Mouse (Mus musculus) MEL (cell line): ENCODE data around the gene Rbpjl. TPM values are rescaled to one million over a fixed set of nuclear protein-coding genes. Genes with fewer than 3 reads are reported as not detected.

Experiments used
- DNase-seq: peaks from one replicate; pipeline ENCODE4 v3.0.0; 2011; ENCODE audit warnings: low read depth, low spot score
- H3K27ac ChIP-seq: 2 replicates; pipeline ENCODE4 v1.5.1; 2012; ENCODE audit warnings: low read depth, mild to moderate bottlenecking, control low read depth, low read length, moderate library complexity; ENCODE audit not compliant: control insufficient read depth
- H3K27me3 ChIP-seq, 2 experiments: fragments of 150-350 bp in 1 of 2; sonication (generic) in 1 of 2; 2 replicates each; pipeline ENCODE4 v1.6.1; 2012; ENCODE audit warnings: low read length in 2 of 2, mild to moderate bottlenecking in 2 of 2, improper control_type of control experiment in 1 of 2, moderate library complexity in 1 of 2; ENCODE audit not compliant: insufficient read depth in 2 of 2, control insufficient read depth in 1 of 2
- H3K36me3 ChIP-seq, 2 experiments: 2 replicates each; pipeline ENCODE4 v1.6.1; 2012 to 2014; ENCODE audit warnings: low read length in 2 of 2, improper control_type of control experiment in 1 of 2, inconsistent platforms in 1 of 2, mild to moderate bottlenecking in 1 of 2; ENCODE audit not compliant: insufficient read depth in 2 of 2, control insufficient read depth in 1 of 2
- H3K4me1 ChIP-seq, 2 experiments: fragments of 150-350 bp in 1 of 2; sonication (generic) in 1 of 2; 2 replicates each; pipeline ENCODE4 v1.6.1; 2012; ENCODE audit warnings: low read length in 2 of 2, improper control_type of control experiment in 1 of 2, mild to moderate bottlenecking in 1 of 2; ENCODE audit not compliant: insufficient read depth in 2 of 2, control insufficient read depth in 1 of 2
- H3K4me3 ChIP-seq, 2 experiments: fragments of 150-350 bp in 1 of 2; sonication (generic) in 1 of 2; 2 replicates each; pipeline ENCODE4 v1.5.1; 2012; ENCODE audit warnings: low read depth in 2 of 2, low read length in 2 of 2, mild to moderate bottlenecking in 2 of 2, moderate library complexity in 2 of 2, control low read depth in 1 of 2, improper control_type of control experiment in 1 of 2; ENCODE audit not compliant: control insufficient read depth in 1 of 2, insufficient read depth in 1 of 2
- H3K79me2 ChIP-seq: 2 replicates; pipeline ENCODE4 v1.6.1; 2012; ENCODE audit warnings: mild to moderate bottlenecking, low read length, moderate library complexity; ENCODE audit not compliant: control insufficient read depth, poor library complexity, insufficient read depth
- H3K9ac ChIP-seq: 2 replicates; pipeline ENCODE4 v1.6.1; 2012; ENCODE audit warnings: low read depth, mild to moderate bottlenecking, control low read depth, low read length, moderate library complexity; ENCODE audit not compliant: control insufficient read depth, poor library complexity, severe bottlenecking
- H3K9me3 ChIP-seq: fragments of 150-350 bp; sonication (generic); replicated peaks from 2 replicates; pipeline ENCODE4 v1.6.1; 2012; ENCODE audit warnings: mild to moderate bottlenecking, low read length, improper control_type of control experiment, moderate library complexity; ENCODE audit not compliant: insufficient read depth
- CHD1 ChIP-seq: IDR thresholded peaks from 2 replicates; pipeline ENCODE4 v1.6.1; 2012; ENCODE audit warnings: low read depth, mild to moderate bottlenecking, inconsistent platforms, low read length, improper control_type of control experiment
- CHD2 ChIP-seq: IDR thresholded peaks from 2 replicates; pipeline ENCODE4 v1.6.1; 2011; ENCODE audit warnings: low read length, improper control_type of control experiment
- EP300 ChIP-seq, 2 experiments: IDR thresholded peaks; 2 replicates each; pipeline ENCODE4 v1.6.1; 2011; ENCODE audit warnings: improper control_type of control experiment in 2 of 2, low read length in 2 of 2, low read depth in 1 of 2, mild to moderate bottlenecking in 1 of 2
- ETS1 ChIP-seq: IDR thresholded peaks from 2 replicates; pipeline ENCODE4 v1.6.1; 2012; ENCODE audit warnings: low read depth, mild to moderate bottlenecking, inconsistent platforms, low read length, improper control_type of control experiment, moderate library complexity
- GABPA ChIP-seq: IDR thresholded peaks from 2 replicates; pipeline ENCODE4 v1.6.1; 2012; ENCODE audit warnings: low read depth, mild to moderate bottlenecking, inconsistent platforms, low read length, improper control_type of control experiment, moderate library complexity
- MAFK ChIP-seq: IDR thresholded peaks from 2 replicates; pipeline ENCODE4 v1.6.1; 2011; ENCODE audit warnings: low read depth, mild to moderate bottlenecking, low read length, improper control_type of control experiment, borderline replicate concordance
- MAX ChIP-seq: IDR thresholded peaks from 2 replicates; pipeline ENCODE4 v1.6.1; 2011; ENCODE audit warnings: low read length, improper control_type of control experiment
- MEF2A ChIP-seq: IDR thresholded peaks from 2 replicates; pipeline ENCODE4 v1.6.1; 2014; ENCODE audit warnings: low read depth, mild to moderate bottlenecking, inconsistent platforms, low read length, improper control_type of control experiment; ENCODE audit not compliant: poor library complexity, insufficient replicate concordance, severe bottlenecking; ENCODE audit errors: extremely low read depth
- MXI1 ChIP-seq: IDR thresholded peaks from 2 replicates; pipeline ENCODE4 v1.6.1; 2011; ENCODE audit warnings: mild to moderate bottlenecking, low read depth, low read length, improper control_type of control experiment
- MYB ChIP-seq: IDR thresholded peaks from 2 replicates; pipeline ENCODE4 v1.6.1; 2011; ENCODE audit warnings: mild to moderate bottlenecking, low read depth, low read length, improper control_type of control experiment
- NELFE ChIP-seq: IDR thresholded peaks from 2 replicates; pipeline ENCODE4 v1.6.1; 2011; ENCODE audit warnings: low read depth, low read length, improper control_type of control experiment
- POLR2A ChIP-seq, 2 experiments: IDR thresholded peaks; 2 replicates each; pipeline ENCODE4 v1.6.1; 2011 to 2012; ENCODE audit warnings: low read length in 2 of 2, mild to moderate bottlenecking in 2 of 2, control low read depth in 1 of 2, improper control_type of control experiment in 1 of 2, low read depth in 1 of 2, moderate library complexity in 1 of 2; ENCODE audit not compliant: control insufficient read depth in 1 of 2, insufficient read depth in 1 of 2, poor library complexity in 1 of 2
- POLR2AphosphoS5 ChIP-seq: IDR thresholded peaks from 2 replicates; pipeline ENCODE4 v1.6.1; 2012; ENCODE audit warnings: low read depth, borderline replicate concordance, mild to moderate bottlenecking, inconsistent platforms, low read length, moderate library complexity, mixed read lengths
- RAD21 ChIP-seq: IDR thresholded peaks from 2 replicates; pipeline ENCODE4 v1.6.1; 2011; ENCODE audit warnings: mild to moderate bottlenecking, low read depth, low read length, improper control_type of control experiment
- SMC3 ChIP-seq: IDR thresholded peaks from 2 replicates; pipeline ENCODE4 v1.6.1; 2011; ENCODE audit warnings: low read depth, low read length, improper control_type of control experiment
- TAL1 ChIP-seq: IDR thresholded peaks from 2 replicates; pipeline ENCODE4 v1.6.1; 2012; ENCODE audit warnings: mild to moderate bottlenecking, inconsistent platforms, low read length, moderate library complexity, mixed read lengths
- TBP ChIP-seq: IDR thresholded peaks from 2 replicates; pipeline ENCODE4 v1.8.0; 2011; ENCODE audit warnings: low read depth, low read length, improper control_type of control experiment
- USF1 ChIP-seq: IDR thresholded peaks from 2 replicates; pipeline ENCODE4 v1.6.1; 2014; ENCODE audit warnings: low read depth, mild to moderate bottlenecking, inconsistent platforms, low read length, improper control_type of control experiment, moderate library complexity
- ZNF384 ChIP-seq: IDR thresholded peaks from 2 replicates; pipeline ENCODE4 v1.6.1; 2012; ENCODE audit warnings: low read depth, mild to moderate bottlenecking, inconsistent platforms, low read length, improper control_type of control experiment
- polyA plus RNA-seq, 2 experiments: library from polyadenylated mRNA; stranded (reverse) in 1 of 2; unstranded in 1 of 2; fragments of >175 nt in 1 of 2; fragments of >200 nt in 1 of 2; gene quantifications; 2 replicates each; pipeline versions ENCODE4 v1.2.1 to v1.2.4; 2012; ENCODE audit warnings: low replicate concordance in 2 of 2, low read depth in 1 of 2; ENCODE audit not compliant: insufficient read length in 2 of 2, insufficient read depth in 1 of 2, missing spikeins in 1 of 2
- total RNA-seq: library from RNA; depleted of rRNA; stranded (reverse); fragments of 300-350 nt; gene quantifications from 2 replicates; pipeline ENCODE4 v1.2.3, GENCODE M21; 2012

Rbpjl gene
- total and polyA plus RNA-seq, 3 experiments: 0.07 TPM; not detected in 2

DNA sequence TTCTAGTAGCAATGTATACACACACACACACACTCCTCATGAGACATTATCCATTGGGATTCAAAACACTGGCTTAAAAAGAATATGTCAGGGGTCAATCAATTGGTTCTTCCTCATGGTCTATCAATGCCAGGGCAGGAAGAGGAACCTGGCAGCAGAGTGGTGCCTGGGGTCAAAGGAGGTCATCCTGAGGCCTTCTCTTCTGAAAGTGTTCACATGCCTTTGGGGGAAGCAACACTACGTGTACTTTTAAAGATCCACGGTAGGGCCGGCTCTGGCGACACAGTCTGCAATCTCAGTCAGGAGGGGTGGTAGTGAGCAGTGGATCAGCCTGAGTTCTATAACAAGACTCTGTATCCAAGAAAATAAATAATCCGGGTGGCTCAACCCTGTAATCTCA, 43.3 kb upstream of the Rbpjl start:
- DNase-seq: no peak
- H3K9me3 ChIP-seq: no peaks in the 10 kb centered on the region
- peaks cover 0 to 1% of the 10 kb centered on the region in 2 experiments; a peak in 2 of 4 replicates for H3K27me3 ChIP-seq
- H3K4me3 ChIP-seq: no peak overlapping the region
- H3K79me2 ChIP-seq: no peaks in the 10 kb centered on the region
- TF ChIP-seq ZNF384 (no peak), SMC3 (no peak), TAL1 (no peak), MXI1 (no peak), MEF2A (no peak), POLR2A (IDR thresholded peaks at IDR 0.05; ENCODE audit: control insufficient read depth in 1 of 2, insufficient read depth in 1 of 2, low read depth in 1 of 2, low read length in 2 of 2, poor library complexity in 1 of 2) (no peak), CHD1 (no peak), MAFK (no peak), POLR2AphosphoS5 (no peak), RAD21 (no peak)
- TF ChIP-seq, all 39 proteins: peak for 0
- Histone ChIP-seq H3K27ac (no peak overlapping the region), H3K9ac (no peak overlapping the region), H3K4me1 (peaks cover 0 to 3% of the 10 kb centered on the region in 2 experiments; a peak in 1 of 4 replicates), H3K36me3 (peaks cover 0 to 2% of the 10 kb centered on the region in 2 experiments; a peak in 1 of 4 replicates)

DNA sequence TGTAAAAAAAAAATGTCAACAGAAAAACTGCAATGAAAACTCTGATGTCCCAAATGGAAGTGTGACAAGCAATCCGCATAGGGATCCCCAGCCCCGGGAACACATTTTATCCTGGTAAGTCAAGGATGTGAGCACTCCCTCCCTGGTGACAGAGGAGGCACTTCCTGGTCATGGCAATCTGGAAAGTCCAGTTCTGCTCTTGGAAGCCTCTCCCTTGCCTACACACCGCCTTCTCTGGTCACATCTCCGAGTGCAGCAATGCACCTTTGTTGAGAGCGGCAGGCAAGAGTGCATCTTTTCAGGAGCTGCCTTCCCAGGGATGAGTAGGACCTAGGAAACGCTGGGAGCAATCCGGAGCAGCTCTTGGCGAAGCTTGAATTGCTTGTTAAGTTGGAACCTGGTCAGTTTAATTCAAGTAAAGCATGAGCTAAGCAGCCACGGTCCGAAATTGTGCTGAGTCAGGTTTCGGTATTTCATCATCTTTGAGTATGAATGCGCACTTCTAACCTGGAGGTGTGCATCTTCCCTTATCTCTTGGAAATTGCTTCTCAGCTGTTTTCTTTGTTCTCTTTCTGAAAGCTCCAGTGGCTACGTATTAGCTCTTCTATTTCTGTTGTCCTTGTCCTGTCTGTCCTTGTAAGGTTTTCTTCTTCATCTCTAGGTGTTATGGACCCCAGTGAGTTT, 41.8 kb upstream of the Rbpjl start:
- H3K36me3 ChIP-seq: peaks cover 0 to 2% of the 10 kb centered on the region in 2 experiments; a peak in 1 of 4 replicates
- TF ChIP-seq ETS1 (peak; percentile 84), GABPA (no peak), MAFK (peak; percentile 81), POLR2A (IDR thresholded peaks at IDR 0.05; ENCODE audit: control insufficient read depth in 1 of 2, insufficient read depth in 1 of 2, low read depth in 1 of 2, low read length in 2 of 2, poor library complexity in 1 of 2) (no peak)
- peaks cover 0 to 3% of the 10 kb centered on the region in 2 experiments; a peak in 1 of 4 replicates for H3K4me1 ChIP-seq
- DNase-seq: peak; percentile 12
- H3K9me3 ChIP-seq: no peaks in the 10 kb centered on the region
- H3K9ac ChIP-seq: no peak overlapping the region
- H3K4me3 ChIP-seq: no peak overlapping the region
- no peaks in the 10 kb centered on the region for H3K79me2 ChIP-seq
- no peaks in the 10 kb centered on the region; a peak in 2 of 4 replicates for H3K27me3 ChIP-seq
- no peak overlapping the region for H3K27ac ChIP-seq

DNA sequence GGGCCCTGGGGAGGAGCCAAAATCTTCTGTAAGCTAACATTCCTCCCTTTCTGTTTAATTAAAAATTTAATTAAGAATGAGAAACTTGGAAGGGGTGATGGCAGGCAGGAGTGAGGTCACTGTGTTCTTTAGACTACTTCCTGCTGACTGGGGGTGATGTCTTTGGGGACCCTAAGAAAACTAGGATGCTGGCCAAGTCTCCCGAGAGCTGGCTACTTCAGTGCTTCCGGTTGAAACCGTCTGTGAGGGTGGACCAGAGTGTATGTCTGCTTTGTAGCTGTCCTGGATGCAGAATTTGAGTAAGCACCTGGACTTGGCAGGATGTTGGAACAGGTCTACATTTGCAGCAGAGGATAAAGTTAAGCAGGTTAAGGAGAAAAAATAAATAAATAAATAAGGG, 36.0 kb upstream of the Rbpjl start:
- Histone ChIP-seq H3K79me2 (no peaks in the 10 kb centered on the region), H3K27ac (no peak overlapping the region), H3K9me3 (no peaks in the 10 kb centered on the region), H3K36me3 (no peaks in the 10 kb centered on the region), H3K4me1 (no peaks in the 10 kb centered on the region)
- DNase-seq: no peak
- TF ChIP-seq MEF2A (no peak), MXI1 (no peak), CHD2 (no peak), MYB (no peak), MAX (no peak), CHD1 (no peak), EP300 (IDR thresholded peaks at IDR 0.05; ENCODE audit: low read depth in 1 of 2, low read length in 2 of 2) (no peak), USF1 (no peak), TBP (no peak), NELFE (no peak)
- TF ChIP-seq, all 39 proteins: peak for 0
- H3K4me3 ChIP-seq: no peak overlapping the region
- no peak overlapping the region for H3K9ac ChIP-seq
- peaks cover 1 to 3% of the 10 kb centered on the region in 2 experiments; a peak in 2 of 4 replicates for H3K27me3 ChIP-seq
